Mouse (Mus musculus): ENCODE data around the gene Rap1b.
"Not testable (repeated sequence)": the region's sequence is repeated elsewhere in the genome, so short reads cannot be mapped to it uniquely, and the experiment has no call there.

The Rap1b gene

DNA sequence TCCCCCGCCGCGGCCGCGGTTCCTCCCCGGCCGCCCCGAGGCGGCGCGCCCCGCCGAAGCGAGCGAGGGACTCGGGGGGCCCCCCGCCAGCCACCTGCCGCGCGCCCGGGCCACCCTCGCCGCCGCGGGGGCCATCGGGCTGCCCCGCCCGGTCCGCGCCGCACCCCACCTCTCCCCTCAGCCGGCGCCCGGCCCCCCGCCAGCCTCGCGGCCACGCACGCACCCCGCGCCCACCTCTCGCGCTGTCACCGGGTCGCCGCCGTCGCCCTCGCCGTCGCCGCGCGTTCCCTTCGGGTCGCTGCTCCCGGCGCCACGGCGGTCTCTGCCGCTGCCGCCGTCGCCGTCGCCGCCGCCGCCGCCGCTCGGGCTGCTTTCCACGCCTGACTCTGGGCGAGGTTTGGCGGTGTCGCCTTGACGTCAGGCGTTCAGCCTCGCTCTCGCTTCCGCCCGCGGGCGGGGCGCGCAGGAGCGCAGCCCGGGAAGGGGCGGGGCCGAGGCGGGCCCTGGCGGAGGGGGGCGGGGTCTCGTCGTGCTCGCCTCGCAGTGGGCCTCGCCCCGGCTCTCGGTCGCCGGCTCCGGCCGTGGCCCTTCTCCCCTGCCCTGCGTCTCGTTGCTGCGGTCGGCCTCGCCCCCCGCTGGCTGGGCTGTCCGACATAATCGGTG lies at the start of gene Rap1b:
Rap1b (minus strand) TSS at position 439 of the 663 bp plus-strand sequence.
- DNase-seq: peak; percentile 100

DNA sequence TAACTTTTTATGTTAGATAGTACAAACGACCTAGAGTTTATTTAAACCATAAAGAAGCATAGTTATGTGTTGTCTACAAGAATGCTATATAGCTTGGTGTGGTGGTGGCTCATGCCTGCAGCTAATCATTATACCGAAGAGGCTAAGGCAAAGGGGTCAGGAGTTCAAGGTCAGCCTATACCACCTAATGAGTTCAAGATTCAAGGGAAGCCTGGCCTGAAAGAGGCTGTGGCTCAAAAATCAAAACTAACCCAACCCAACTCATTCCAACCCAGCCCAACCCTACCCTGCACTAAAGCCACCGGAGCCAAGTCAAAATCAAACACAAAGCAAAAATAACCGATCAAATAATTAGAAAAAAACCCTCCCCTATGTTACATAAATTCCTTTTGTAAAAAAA lies 49.4 kb upstream of the Rap1b start:
- no peak for DNase-seq

DNA sequence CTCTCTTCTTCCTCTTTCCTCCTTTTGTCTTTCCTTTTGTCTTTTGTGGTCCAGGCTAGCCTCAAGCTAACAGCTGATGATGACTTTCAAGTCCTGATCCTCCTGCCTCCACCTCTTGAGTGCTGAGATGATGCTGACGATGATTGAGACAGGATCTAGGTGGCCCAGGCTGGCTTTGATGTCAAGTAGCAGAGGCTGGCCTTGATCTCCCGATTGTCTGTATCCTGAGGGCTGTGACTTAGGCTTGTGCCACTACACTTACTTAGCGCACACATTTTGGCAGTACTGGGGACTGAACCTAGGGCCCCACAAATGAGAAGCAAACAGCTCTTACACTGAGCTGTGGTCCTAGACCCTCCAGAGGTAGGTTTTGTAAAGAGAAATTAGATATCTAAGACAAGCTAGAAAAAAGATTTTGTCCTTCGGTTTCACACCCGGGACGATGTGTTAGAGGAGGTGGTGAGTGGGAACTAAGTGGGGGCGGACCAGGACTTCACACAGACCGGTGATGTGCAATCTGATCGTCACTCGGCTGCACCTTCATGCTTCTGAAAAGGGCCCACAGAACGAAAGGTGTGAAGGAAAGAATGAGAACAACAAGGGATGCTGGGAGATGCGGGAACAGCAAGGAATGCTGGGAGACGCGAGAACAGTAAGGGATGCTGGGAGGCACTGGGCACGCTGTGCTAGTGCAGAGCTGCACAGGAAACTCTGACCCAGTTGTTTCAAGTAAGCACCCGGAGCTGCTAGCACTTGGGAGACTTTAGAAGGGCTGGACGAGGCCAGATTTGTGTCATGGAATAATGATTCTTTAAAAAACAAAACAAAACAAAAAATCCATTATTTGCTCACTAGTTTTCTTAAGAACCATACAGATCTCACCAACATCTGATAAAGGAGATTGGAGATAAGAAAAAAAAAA lies 48.5 kb upstream of the Rap1b start:
- peak; percentile 83 for DNase-seq

DNA sequence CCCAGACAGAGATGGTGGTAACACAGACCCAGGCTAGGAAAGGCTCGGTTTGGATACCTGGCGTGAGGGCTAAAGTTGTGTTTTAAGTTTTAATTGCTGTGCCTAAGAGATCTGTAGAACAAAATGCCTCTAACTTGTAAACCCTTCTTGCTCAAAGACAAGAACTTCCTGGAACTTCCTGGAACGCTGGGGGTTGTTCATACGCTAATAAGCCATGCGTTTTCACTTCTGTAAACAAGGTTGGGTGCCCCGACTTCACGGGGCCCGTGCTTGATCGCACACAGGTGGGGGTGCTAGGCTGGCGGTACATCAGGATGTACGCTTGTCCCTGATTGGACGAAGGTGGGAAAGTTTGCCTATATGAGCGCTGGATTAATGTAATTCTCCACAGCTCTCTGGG lies 47.3 kb upstream of the Rap1b start:
- not testable (repeated sequence) for DNase-seq

DNA sequence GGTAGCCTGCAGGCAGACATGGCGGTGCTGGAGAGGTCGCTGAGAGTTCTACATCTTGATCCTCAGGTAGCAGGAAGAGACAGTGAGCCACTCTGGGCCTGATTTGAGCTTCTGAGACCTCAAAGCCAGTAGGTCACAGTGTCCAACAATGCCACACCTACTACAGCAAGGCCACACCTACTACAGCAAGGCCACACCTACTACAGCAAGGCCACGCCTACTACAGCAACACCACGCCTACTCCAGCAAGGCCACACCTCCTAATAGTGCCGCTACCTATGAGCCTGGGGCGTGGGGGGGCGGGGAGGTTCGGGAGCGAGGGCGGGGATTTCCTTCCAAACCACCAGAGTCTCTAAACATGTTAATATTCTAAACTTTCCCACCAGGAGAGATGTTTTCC lies 45.5 kb upstream of the Rap1b start:
- peak; percentile 89 for DNase-seq

DNA sequence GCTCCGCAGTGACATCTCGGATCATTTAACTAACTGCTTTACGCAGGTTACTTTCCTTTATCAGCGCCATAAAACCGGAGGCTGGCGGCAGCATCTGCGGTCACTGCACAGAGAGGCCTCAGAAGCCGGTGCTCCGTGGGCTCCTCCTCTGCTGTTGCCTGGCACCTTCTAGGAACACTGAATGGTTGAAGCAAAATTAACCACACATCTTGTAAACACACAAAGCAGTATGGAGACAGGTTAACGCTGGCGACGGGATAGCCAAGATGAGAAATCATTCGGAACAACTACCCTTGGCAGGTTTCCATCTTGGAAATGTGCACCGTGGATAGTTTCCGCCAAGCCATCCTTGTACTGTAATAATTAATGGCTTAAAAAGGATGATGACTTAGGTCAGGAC lies 43.0 kb upstream of the Rap1b start:
- DNase-seq: peak; percentile 78

DNA sequence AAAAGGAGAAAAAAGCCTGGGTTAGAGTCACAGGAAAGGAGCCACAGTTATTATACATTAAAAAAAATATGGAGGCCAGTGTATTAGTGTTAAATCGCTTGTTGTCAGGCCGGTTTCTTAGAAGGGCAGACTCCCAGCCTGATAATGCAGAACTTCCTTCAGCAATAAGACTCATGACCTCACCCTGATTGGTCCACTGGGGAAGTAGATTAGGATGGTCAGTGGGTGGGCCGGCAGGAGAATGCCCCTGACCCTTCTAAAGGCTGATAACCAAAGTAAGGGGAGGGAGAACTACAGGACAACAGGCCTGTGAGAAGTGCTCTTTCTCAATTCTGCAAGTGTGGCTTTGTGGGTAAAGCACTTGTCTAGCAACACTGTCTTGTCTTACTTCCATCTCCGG lies 39.5 kb upstream of the Rap1b start:
- DNase-seq: no peak

DNA sequence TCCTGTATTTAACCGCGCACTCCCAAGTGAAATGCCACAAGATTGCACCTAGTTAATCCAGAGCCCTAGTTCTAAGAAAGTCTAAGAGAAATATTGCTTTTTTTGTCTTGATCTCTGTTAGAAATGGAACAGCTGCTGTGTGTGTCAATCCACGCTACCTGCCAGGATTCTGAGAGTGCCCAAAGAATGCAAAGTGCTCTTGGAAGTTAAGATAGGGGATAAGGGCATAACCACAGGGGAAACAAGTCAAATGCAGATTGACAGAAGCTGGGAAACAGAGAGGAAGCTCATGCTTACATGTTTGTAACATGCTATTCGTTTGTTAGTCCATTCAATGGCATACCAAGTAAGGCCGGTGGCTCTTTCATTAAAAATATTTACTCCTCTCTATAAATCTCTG lies 38.9 kb upstream of the Rap1b start:
- DNase-seq: no peak

DNA sequence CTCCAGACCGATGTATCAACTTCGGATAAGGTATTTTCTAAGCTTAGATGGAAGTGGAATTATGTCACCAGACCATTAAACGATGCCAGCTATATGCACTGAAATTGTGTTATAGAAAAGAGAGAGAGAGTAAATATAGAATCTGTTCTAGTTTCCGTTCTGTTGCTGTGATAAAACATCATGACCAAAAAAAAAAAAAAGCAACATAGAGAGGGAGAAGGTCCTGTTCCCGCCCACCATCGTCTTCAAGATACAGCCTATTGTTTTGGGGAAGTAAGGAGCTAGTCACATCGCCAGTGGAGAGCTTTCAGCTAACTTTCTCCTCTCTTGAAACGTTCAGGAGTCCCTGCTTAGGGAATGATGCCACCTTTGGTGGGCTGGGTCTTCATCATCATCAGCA lies 37.6 kb upstream of the Rap1b start:
- no peak for DNase-seq

DNA sequence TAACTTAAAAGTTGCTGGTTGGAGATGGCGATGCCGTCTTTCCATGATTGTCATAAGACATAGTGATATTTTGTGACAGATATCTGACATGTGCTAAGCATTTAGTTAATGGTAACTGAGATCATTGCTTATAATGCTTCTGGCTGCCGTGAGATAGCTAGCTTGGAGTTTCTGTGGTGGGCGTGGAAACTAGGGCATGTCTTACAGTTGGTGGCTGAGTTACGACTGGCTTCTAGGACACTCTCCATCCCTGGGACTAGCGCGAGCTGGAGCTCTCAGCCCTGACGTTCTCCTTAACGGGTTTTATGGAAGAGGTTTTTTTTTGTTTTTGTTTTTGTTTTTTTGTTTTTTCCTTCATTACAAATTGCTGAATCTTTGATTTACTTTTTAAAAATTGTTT lies 32.8 kb upstream of the Rap1b start:
- no peak for DNase-seq

DNA sequence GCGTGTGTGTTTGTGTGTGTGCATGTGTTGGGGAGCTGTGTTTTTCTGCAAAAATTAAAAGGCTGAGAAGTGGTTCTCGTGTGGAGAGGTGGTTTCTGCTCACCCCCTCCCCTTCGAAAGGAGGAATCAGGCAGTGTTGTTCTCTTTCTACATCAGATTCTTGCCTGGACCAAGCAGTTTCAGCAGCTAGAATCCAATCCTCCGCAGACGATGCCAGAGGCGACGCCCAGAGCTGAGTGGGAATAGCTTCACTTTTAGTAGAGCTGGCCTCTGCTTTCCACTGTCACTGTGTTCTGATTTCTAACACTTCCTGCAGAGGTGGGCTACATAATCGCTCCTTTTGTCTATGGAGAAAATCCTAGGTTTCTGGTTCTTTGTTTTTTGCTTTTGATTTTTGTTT lies 31.0 kb upstream of the Rap1b start:
- DNase-seq: no peak

DNA sequence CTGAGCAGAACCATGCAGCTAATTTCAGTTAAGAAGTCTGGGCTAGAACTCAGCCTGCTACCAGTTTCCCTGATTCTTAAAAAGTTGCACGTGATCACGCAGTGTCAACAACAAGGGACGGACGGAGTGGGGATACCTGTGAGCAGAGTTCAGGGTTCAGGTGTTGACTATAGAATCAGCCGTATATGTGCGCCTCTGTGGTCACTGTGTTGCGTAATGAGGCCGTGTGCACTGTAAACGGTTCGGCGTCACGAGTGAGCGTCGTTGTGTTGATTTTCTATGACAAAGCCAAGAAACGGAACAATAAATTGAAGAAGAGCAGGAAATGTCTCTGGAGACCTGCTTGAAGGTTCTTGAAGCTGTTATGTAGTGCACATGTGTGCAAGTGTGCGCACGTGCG lies 30.6 kb upstream of the Rap1b start:
- DNase-seq: no peak

DNA sequence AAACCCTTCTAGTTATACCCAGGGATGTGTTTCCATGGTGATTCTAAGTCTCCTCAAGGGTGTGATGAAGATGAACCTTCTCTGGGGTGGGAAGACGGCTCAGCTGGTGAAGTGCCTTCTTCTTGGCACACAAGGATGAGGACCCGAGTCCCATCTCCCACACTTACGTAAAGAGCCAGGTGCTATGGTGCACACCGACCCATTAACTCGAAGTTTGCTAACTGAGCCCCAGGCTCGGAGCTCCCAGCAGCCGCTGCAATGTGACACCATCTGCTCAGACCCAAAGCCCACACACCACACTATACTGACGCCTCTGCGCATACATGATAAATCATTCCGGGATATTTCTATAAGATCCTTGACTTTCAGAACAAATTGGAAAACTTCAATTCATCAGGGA lies 29.1 kb upstream of the Rap1b start:
- no peak for DNase-seq

DNA sequence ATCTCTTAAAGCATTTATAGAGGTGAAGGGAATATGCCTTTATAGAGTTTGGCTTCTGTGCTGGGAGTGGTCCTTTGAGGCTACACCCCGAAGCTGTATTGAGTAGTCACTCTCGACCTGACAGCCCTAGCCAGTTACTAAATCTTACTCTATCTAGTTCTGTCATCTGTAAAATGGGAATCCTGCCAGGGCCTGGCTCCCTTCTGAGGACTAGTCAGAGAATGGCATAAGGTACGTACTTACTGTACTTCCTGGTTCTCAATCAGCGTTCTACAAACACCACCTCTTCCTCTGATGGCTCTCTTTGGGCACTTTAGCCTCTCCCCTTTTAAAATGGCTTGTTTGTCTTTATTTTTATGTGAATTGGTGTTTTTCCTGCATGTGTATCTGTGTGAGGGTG lies 28.1 kb upstream of the Rap1b start:
- no peak for DNase-seq

DNA sequence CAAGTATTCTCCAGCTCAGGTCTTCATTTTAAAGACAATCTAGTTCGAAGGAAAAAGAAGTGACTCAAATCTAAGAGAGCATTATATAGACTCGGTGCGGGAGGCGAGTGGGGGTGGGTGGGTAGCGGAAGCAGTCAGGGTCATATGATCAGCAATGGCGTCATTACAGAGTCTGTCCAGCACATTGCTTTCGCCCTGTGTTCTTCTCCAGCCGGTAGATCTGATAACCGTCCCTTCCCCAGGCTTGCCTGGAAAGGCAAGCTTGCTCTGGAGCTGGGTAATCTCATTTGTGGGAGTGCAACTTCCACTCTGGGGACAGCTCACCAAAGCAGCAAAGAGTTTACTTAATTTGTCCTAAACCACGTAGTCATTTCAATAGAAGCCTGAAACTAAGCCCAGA lies 26.6 kb upstream of the Rap1b start:
- peak; percentile 83 for DNase-seq

DNA sequence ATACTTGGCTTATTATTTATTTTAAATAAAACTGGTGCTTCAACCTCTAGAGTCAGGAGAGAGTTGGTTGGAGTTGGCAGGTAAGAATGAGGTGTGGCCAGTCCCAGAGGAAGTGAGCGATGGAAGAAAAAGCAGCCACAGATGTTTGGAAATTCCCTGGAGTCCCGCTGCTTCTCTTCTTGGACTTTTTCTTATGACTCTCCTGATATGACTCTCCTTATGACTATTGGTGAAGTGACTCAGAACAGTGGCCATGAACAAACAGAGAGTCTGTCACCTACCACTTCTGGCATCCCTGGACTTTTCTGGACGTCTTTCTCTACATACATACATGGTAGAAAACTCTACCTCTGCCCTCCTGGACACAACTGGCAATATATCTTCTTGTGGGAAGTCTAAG lies 21.5 kb upstream of the Rap1b start:
- no peak for DNase-seq

DNA sequence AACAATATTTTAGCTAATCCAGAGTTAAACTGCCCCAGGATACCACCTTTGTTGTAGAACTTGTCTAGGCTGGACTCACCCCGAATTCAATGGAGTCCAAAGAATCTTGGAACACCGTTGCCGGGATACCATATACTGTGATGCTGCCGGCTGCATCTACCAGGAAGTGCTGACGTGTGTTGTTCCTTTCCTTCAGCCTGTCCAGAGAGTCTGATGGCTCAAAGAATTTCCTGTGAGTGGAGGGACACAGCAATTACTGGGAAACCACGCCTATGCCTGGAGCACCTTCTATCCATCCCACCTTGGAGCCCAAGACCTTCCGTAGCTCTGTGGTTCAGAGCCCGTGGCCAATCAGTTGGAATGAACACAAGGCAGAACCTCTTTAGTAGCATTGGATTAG lies 20.8 kb upstream of the Rap1b start:
- peak; percentile 92 for DNase-seq

DNA sequence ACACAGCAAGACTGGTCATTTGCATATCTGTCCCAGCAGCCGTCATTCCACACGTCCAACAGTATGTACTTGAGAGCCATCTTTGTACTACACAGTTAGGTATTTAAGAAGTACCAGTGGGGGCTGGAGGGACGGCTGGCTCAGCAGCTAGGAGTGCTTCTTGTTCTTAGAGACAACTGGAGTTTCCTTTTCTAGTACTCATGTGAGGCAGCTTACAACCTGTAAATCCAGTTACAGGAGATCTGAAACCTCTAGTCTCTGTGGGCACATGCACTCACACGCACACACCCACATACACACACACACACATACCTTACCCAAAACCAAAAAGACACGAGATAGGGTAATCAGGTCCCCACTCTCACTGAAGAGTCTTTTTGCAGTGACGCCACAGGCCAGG lies 18.9 kb upstream of the Rap1b start:
- no peak for DNase-seq

DNA sequence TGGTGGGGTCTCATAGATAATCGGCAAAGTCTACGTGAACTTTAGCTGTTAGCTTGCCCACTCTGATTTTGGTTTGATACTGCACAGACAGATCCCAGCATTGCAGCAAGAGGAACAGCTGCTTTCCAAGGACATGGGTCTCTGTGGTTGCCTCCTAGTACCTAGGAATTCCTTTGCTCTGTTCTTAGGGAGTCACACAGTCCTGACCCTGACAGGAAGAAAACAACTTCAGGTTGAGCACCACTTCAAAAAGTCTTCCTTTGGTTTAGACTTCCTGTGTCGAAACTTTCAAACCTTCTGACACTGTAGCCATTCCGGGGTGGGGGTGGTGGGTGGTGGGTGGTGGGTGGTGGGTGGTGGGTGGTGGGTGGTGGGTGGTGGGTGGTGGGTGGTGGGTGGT lies 18.4 kb upstream of the Rap1b start:
- no peak for DNase-seq

DNA sequence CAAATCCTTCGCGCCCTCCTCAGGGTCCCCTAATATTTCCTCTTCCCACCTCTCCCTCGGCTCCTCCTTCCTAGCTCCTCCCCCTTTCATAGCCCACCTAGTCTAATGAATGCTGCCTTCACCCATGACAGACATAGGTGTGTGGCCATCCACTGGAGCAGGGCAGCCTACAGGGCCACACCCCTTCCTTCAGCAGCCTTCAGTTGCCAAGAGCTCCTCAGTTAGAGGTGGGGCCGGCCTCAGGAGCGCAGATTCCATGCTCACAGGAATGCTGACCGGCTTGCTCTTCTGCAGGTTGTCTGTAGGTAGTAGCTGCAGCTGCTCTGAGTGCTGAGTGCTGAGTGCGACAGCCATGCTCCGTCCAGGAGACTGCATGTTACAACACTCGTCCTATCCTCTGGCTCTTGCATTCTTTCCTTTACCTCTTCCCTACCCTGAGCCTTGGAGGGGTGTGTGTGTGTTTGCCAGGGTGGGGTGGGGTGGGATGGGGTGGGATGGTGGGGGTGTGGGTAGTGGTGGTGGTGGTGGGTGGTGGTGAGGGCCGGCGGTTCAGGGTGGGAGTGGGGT lies 16.3 kb upstream of the Rap1b start:
- DNase-seq: no peak

DNA sequence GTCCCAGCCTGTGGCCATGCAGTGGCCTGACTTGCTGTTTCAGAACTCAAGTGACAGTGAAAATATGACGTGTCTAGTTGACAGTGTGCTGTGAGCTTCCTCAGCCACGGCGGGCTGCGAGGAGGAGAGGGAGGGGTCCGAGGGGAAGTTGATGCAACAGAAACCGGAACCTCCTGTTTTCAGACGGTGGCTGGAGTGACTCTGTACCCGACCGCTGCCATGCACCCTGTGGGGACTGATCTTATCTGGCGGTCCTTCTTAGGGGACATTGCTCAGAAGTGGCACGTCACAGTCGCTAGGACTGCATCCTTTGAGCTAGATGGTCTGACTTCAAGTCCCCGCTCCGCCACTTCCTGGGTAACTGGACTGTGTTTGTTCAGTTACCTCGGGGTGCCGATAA lies 15.1 kb upstream of the Rap1b start:
- peak; percentile 97 for DNase-seq

DNA sequence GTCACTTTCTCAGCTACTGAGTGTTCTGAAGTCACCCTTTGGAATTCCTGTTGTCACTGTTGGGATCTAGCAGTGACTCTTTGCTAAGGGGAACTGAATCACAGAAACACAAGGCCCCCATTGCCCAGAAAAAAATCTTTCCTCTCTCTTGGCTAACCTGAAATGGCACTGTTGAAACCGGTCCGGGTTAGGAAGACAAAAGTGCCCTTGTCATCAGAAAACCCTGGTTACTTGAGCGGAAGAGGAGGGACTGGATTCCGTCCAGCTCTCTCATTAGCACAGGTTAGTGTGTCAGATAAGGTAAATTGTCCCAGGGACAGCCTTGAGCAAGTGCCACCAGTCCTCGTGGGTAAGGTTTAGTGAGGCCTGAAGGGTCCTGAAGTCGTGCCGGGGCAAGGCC lies 14.5 kb upstream of the Rap1b start:
- no peak for DNase-seq

DNA sequence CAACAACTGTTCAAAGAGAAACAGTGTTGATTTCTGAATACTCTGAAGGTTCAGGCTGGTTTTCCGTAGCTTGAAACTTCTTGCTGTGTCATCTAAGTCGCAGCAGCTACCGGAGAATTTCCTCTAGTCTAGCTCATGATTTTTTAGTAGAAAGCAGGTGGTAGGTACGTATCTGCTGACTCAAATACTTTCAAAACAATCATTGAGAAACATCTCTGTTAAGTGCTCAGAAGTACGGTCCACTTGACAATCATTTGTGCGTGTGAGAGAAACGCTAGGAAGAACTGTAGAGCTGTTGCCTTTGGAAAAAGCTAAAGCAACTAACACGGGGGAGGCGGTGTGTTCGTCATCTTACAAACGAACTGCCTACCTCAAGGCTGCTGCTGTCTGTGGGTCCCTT lies 14.0 kb upstream of the Rap1b start:
- peak; percentile 76 for DNase-seq

DNA sequence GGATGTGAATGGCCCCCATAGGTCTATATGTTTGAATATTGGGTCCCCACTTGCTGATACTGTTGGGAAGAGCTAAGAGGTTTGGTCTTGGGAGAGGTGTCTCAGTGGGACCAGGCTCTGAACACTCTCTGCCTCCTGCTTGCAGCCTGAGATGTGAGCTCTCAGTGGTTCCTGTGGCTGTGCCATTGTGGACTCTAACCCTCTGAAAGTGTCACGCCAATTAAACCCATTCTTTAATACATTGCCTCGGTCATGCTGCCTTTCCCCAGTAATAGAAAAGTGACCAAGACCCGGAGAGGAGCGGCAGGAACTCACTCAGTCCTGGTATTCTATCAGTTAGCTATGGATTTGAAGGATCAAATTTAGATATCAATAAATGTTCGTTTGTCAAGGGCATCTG lies 12.4 kb upstream of the Rap1b start:
- DNase-seq: peak; percentile 66
